Mouse (Mus musculus) heart, adult 9 months (tissue): ENCODE data around the gene Syt3.

Experiments
- DNase-seq, 2 experiments: peaks; one replicate each; pipeline ENCODE4 v3.0.0; 2022; ENCODE audit warnings: low spot score in 2 of 2

Syt3 gene

DNA sequence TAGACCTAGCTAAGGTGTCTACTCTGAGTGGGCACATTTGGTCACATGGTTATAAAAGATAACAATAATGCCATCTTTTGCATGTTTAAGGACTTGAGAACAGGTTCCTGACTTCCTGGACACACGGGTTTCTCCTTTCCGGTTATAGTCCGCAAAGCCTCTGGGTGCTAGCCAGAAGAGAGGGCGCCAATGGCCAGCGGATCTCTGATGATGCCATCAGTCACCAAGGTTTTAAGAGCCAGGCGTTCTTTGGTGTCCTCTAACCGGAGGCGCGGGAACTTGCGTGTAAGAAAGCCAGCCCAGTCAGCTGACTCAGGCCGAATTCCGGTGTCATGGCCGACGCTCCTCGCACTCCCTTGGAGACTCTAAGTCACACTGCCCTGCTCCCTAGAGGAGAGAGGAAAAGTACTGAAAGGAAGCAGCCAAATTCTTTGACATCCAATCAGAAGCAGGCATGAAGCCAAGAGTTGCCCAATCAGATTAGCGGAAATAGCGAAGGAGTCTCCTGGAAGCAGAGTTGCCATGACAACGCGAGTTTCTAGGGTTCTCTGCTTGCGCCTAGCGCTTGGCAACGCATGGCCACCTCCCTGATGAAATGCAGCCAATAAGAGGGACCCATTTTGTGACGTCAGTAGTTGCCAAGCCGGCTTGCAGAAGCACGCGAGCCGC lies 21.6 kb downstream of the Syt3 start:
- DNase-seq = peak; percentile 88 to 89

DNA sequence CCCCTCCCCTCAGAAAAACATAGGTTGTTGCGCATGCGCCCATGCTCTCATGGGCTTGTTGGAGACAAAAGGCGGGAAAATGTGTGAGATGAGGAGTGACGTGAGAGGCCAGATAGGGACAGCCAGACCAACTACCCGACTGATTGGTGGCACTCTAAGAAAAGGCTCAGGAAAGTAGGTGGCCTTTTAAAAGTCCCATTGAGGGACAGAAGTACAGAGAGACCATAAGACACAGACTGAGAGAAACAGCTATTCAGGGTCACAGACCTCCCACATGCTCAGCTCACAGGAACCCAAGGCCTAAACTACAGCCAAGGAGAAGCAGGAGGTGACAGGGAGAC lies 22.1 kb downstream of the Syt3 start:
- no peak for DNase-seq

DNA sequence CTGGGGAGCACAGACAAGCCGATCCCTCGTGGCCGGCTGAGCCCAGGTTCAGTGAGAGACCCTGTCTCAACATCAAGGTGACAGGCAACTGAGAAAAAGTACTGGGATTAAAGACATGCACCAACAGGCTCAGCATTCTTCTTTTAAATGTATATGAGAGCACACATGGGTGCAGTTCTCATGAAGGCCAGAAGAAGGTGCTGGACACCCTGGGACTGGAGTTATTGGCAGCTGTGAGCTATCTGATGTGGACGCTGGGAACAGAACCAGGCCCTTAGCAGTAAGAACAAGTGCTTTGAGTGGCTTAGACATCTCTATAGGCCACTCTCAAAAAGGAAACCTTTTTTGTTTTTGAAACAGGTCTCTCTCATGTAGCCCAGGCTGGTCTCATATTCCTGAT lies 27.2 kb downstream of the Syt3 start:
- DNase-seq = no peak

DNA sequence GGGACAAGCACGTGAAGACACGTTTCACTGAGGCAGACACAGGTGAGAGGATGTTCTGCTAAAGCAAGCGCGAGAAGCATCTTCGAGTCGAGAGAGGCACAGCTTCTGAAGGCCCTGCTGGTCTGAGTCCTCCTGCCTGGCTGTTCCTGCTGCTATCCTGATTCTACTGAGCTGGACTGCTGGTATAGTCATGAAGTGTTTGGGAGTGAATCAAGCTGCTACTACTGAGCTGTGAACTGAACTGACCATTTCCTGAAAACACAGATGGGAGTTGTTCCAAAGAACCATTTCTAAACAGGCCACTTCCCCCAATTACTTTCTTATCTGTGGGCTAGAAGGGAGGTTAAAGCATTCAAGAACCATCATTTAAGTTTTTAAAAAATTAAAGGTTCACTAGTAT lies 29.4 kb downstream of the Syt3 start:
- DNase-seq = no peak

DNA sequence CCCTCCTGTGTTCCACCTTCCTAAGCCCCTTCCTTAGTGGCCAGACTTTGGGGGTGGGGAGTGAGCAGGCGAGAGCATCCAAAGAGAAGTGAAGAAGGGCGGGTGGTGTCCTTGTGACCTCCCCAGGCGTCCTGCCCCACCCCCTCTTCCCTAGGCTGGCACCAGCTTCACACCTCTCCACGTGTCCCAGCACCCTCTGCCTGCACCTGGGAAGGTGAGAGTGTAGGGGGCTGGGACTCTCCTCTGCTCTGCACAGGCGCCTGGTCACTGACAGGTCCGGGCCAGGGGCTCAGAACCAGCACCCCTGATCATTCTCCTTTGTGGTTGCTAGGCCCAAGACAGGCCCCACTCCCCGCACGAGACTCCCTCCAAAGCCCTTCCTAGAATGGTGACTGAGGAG lies 43.8 kb downstream of the Syt3 start:
- no peak for DNase-seq

DNA sequence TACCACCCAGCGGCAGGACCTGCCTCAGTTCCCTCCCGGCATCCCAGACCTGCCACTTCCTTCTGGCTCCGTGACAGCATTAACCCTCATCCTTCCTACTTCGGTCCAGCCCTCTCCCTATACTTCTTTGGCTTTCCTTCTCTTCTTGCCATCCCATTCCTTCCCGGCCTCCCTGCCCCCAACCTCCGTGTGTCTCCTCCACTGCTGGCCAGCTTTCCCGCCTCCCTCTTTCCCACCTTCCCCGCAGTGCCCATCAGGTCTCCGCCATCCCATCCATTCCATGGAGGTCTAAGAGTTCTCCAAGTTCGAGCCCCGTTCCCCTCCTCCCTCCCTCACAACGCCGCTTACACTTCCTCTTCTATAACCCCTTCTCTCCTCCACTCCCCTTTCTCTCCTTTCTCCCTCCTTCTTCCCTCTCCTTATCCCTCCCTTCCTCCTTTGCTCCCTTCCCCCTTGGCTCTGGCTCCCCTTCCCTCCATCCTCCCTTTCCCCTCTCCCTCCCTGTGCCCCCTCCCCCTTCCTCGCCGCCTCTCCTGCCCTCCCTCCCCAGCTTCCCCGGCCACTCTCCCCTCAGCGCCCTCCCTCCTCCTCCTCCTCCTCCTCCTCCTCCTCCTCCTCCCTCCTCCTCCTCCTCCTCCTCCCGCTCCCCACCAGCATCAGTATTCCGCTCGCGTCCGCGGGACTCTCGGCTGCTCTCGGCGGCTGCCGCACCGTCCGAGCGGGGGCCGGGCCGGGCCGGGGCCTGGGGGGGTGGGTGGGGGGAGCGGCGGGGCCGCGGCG lies 44.5 kb downstream of the Syt3 start:
- DNase-seq = no peak

DNA sequence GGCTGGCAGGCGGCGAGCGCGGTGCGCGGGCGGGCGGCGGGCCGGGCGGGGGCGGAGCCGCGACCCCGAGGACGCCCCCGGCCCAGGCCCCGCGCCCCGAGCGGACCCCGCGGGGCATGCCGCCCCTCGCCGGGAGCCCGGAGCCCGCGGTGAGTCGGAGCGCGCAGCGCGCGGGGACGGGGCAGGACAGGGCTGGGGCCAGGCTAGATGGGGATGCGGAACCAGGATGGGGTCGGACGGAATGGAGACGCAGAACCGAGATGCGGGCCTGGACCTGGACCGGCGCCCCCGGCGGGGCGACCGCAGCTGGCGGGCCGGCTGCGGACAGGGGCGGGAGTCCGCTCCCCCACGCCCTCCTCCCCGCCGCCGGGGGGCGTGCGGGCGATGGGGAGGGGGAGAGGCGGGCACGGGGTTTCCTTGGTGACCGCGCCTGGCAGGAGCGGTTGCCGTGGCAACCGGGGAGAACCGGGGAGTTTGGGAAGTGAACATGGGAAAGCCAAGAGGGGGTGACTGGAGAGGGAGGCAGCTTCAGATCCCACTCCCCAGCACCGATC lies 45.1 kb downstream of the Syt3 start, which contains the start of gene Lrrc4b:
TSS of gene Lrrc4b (plus strand) at position 51 of the 554 bp plus-strand sequence.
- DNase-seq = no peak

DNA sequence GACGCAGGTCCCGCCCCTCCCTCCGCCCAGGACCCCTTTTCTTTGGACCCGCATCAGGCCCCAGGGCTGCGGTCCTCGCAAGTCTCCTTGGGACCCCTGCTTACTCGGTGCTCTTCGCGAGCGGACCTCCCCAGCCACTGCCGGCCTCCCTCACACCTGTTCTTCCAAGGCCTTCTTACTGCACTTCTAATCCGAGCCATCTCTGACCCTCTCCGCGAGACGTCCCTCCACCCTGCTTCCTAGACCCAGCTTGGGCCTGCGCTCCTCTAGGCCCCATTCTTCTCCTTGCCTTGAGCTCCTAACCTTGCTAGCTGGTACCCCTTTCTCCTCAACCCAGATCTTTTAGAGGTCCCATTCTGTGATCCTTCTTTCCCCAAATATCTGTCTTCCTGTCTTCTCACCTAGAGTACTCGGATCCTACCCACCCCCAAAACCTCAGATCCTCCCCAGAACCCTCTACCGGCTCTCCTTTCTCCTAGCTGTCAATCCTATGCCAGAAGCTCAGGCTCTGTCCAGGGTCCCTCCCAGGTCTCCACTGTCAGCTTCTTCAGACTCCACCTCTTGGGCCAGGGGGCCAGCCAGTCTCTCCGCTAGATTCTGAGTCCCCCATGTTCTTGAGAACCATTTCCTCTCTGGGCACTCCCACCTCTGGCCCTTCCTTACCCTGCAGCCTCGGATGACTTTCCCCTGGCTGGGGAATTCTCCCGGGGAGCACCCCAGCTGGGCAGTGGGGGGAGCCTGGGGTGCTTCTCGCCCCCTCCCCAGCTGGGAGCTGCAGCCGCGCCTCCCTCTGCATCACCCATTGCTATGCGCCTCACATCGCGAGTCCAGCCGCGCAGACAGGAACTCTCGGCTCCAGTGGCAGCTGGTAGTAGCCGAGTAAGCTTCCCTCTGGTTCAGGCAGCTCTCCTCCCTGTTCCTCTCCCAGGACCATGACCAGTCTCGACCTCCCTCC lies 45.9 kb downstream of the Syt3 start:
- DNase-seq = no peak

DNA sequence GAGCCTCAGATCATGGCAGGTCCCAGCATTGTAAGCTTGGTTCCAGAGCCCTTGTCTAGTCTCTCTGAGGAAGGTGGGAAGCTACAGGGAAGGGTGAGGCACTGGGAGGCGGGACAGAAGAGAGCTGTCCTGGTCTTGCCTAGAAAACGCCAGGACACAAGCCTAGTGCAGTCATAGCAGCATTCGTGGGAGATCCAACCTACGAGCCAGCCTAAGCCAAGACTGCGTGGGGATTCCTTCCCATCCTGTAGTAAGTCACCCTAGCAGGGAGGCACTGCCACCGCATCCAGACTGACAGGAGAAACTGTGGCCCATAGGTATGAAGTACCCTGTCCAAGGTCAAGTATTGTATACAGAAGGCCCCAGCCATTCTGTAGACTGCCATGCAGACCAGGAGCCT lies 48.6 kb downstream of the Syt3 start:
- no peak for DNase-seq

DNA sequence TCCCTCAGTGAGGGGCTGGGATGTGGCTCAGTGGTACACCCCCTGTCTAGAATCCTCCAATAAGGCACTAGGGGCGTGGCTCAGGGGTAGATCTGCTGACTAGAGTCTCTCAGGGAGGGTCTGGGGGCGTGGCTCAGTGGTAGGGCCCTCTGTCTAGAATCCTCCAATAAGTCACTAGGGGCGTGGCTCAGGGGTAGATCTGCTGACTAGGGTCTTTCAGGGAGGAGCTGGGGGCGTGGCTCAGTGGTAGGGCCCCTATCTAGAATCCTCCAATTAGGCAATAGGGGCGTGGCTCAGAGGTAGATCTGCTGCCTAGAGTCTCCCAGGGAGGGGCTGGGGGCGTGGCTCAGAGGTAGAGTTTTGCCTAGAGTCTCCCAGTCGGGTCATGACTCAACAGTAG lies 49.5 kb downstream of the Syt3 start:
- DNase-seq = no peak

DNA sequence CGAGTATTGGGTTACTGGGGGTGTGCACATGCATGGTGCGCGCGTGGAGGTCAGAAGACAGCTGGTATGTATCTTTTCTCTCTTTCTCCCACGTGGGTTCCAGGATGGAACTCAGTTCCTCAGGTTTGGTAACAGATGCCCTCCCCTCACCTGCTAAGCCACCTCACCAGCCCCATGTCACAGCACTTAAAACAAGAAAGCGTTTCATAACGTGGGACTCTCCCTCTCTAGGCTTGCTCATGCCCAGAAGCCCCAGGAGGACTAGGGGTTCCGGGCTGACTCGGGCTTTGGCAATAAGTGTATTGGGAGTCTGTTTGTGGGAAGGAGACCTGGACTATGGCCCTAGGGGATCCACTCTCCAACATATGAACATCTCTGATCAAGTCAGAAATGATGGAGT lies 50.2 kb downstream of the Syt3 start:
- no peak for DNase-seq

DNA sequence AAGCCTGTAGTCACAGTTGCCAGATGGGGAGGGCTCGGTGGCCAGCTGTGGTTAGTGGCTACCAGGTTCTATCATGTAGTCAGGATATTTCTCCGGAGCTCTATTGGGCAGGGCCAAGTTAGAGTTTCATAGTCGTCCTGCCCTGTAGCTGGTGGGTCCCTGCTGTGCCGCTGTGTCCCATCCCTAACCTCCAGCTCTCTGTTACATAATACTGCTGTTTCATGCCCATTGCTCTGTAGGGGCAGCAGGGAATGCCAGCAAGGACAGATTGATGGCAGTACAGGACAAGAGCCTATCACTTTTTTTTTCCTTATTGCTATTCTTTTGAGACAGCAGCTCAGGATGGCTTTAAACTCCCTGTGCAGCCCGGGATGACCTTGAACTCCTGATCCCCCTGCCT lies 51.9 kb downstream of the Syt3 start:
- no peak for DNase-seq

DNA sequence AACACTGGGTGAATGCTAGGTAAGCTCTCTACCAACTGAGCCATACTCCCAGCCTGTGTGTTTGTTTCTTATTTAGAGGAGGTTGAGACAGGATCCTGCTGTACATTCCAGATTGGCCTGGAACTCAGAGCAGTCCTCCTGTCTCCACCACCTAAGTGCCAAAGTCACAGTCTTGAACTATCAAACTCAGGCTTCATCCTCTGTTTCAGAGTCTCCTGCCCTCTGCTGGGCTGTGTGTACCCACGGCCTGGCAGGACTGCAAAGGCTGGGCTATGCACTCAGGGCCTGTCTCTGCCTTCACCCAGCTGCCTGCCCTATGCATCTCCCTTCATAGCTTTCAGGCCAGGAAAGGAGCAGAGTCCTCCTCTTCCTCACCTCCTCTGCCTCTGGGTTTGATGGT lies 52.4 kb downstream of the Syt3 start:
- no peak for DNase-seq

DNA sequence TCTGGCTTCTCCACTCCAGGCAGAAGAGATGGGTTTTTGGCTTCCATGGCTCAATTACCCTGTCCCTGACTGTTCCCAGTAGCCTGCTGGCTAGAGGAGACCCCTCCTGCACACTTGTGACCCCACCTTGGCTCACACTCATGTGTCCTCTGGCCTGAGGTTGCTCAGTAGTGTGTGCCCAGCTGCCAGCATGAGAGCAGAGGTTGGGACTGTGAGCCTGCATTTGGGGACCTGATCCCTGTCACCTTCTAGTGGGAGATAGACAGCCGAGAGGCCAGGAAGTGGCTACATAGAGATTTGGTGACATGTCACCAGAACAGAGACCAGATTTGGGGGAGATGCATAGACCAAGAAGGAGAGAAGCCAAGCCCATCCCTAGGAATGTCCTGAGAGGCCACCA lies 53.3 kb downstream of the Syt3 start:
- no peak for DNase-seq

DNA sequence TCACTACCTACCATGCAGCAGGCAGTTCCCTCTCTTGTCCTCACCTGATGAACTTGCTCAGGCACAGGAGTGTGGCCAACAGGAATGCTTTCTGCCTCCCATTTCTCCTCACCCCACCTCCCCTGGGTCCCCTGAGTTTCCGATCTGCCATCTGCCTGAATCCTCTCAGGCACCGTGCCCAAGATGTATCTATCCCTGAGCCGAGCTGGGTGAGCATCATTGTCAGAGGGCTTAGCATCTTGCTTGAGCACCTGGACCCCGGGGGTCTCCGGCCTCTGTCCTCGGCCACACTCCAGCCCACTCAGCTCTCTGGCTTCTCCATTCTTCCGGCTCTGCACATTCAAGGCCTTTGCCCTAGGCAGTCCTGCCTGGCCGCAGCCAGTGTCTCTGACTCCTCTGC lies 54.0 kb downstream of the Syt3 start:
- no peak for DNase-seq

DNA sequence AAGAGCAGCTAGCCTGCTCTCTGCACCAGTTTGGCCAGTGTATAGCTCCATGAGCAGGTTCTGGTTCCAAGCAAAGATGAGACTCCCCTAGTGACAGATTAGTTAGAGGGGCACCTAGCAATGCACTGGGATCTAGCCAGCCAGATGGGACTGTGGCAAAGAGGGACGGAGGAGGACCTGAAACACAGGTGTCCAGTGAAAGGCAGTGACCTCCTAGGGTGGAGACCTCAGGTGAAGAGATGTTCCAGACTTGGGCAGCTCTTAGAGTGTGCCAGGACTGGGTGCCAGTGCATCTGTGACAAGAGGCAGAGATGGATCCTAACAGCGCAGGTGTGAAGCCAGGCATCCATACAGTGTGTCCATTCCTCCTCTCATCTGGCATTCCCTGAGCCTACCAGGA lies 55.8 kb downstream of the Syt3 start:
- no peak for DNase-seq

DNA sequence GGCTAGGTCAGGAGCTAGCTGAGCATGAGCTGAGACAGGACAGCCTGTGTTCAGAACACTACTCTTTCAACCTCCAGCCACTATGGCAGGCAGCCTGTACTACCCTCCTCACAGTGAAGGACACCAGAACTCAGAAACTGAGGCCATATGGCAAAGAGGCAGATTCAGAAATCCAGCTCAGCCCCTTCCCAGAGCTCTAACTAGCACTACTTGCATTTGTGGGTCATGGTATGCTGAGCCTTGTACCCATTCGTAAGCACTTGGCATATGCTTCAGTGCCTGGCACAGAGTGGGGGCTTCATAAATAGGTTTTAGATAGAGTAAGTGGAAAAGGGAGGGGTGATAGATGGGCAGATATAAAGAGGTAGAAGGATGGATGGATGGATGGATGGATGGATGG lies 56.6 kb downstream of the Syt3 start:
- DNase-seq = no peak

DNA sequence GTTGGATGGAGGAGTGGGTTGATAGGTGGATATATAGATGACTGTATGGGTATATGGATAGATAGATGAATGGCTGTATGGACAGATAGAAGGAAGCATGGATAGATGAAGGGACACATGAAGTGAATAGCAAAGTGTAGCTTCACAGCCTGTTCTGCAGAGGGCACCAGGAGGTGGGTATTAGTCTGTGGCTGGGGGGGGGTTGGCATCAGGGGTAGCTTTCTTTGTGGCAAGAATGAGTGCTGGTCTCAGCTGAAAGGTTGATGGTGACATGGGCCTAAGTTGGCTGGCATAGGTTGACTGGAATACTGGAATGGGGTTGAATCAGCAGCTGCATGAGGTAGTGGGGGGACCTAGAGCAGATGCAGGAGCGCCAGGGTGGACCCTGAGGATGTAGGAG lies 57.3 kb downstream of the Syt3 start:
- DNase-seq = no peak

DNA sequence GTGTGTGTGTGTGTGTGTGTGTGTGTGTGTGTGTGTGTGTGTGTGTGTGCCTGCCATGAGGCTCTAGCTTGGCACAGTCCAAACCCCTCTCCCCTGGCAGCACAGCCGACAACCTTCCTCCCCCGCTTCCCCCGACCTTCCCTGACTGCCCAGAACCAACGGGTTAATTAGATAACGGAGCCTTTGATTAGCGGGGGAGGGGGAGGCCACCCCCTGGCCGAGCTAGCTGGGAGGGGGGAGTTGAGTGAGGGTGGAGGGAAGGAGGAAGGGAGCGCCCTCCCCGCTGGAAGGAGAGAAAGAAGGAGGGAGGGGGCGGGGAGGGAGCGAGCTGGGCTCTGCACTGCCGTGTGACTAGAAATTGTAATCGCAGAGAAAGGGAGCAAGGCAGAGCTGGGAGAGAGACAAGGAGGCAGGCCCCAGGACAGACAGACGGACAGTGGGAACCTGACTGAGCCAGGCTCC lies 57.8 kb downstream of the Syt3 start:
- no peak for DNase-seq

DNA sequence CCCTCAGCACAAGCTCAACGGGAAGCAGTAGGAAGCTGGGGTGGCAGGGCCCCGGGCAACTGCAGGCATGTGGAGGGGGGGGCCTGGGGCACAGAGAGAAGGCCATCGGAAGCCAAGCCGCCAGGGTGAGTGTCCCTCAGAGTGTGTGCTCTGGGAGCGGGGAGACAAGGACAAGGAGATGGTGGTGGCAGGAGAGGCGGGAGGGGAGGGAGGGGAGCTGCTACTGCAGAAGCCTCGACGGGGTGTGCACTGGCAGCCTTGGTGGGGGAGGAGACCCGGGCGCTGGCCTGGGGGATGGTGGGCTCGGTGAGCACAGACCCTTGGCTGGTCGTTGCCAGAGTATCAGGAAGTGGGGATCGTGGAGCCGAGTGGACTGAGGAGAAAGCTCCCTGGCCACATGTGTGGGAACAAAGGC lies 58.5 kb downstream of the Syt3 start:
- no peak for DNase-seq

DNA sequence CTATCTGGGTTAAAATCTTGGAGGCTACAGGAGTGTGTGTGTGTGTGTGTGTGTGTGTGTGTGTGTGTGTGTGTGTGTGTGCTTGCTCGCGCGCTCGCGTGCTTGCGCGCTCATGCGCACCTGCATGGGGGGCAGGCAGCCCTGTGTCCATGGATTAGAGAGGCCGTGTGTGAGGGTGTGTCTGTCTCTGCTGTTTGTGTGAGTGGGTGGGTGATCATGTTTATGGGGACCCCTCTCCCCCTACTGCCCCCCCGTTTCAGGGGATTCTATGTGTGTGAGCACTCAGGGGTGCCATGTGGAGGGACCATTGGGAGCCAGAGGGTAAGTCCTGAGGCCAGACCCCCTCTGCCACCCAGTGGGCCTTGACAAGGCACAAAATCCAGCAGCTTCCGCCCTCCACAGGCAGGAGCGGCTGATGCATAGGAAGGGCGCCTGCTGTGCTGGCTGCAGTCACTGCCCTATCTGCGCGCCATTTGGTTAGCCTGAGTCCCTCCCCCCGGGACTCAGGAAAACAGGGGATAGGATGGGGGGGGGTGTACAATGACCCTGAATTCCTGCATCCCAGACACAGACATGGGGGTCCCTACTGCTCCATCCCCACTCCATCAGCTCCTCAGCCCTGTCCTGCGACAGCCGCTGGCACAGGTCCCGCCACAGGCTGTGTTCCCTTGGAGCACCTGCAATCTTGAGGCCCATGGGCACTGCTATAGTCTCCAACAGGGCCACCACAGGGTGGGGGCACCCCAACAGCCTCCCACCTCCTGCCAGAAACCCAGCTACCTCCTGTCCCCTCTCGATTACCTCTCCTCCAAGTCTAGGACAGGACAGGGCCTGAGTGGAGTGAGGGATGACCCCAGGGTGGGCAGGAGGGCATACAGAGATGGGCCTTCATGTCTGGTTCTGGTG lies 59.6 kb downstream of the Syt3 start:
- no peak for DNase-seq
